Mouse (Mus musculus): ENCODE results near the gene Hoxd13. TPM values are rescaled to one million over a fixed set of nuclear protein-coding genes. Genes with fewer than 3 reads are reported as not detected.

Gene Hoxd13
- polyA plus RNA-seq, 1 experiment from 2014 or later: not detected

DNA sequence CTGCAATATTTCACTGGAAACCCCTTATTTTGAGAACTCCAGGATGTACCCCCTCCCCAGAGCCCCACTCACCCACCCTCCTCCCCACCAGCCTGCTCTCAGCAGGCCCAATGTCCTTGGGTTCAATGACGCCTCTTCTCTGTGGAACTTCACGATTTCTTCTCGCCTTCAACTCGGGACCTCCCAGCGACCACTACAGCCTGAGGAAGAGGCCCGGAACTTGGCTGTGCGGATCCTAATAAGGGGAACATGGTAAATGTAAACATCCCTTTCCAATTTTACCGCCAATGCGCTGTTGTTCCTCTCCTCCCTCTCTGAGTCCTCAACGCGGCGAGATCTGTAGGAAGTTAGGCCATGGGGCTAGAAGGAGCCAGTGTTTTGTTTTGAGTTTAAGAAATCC lies 16.0 kb downstream of the Hoxd13 start:
- no peak overlapping the region for H3K4me3 ChIP-seq (ENCODE audit: low read depth, low read length)
- no peaks in the 10 kb centered on the region for H3K9me3 ChIP-seq (ENCODE audit: control insufficient read depth, low read length)
- no peaks in the 10 kb centered on the region for H3K36me3 ChIP-seq (ENCODE audit: control insufficient read depth, insufficient read depth, low read length)
- peaks cover 98% of the 10 kb centered on the region for H3K27me3 ChIP-seq (ENCODE audit: control insufficient read depth, insufficient read depth, low read length)
- 0% methylated on average over 12 of the region's 12 CpGs for WGBS
- H3K27ac ChIP-seq (ENCODE audit: low read depth, low read length): no peak overlapping the region
- no peak for ATAC-seq (ENCODE audit: low FRiP score)
- peaks cover 5% of the 10 kb centered on the region; the same call in 1 of the 2 replicates for H3K4me1 ChIP-seq (ENCODE audit: control insufficient read depth, insufficient read depth, low read length)
- DNase-seq (ENCODE audit: low spot score, missing footprints): peak; percentile 93
- no peak overlapping the region for H3K4me2 ChIP-seq
- no peak overlapping the region for H3K9ac ChIP-seq (ENCODE audit: low read length)

GRCm38 (mm10) chr2:74685059-74685603 lies 17.0 kb downstream of the Hoxd13 start:
- 7% methylated on average over 4 of the region's 4 CpGs for WGBS
- peak; percentile 92 for DNase-seq (ENCODE audit: low spot score, missing footprints)

GRCm38 (mm10) chr2:74686301-74686987 lies 18.3 kb downstream of the Hoxd13 start:
- peaks cover 10% of the 10 kb centered on the region for H3K4me1 ChIP-seq (ENCODE audit: control insufficient read depth, insufficient read depth, low read length)
- H3K9me3 ChIP-seq (ENCODE audit: control insufficient read depth, low read length): no peaks in the 10 kb centered on the region
- WGBS: 5% methylated on average over 17 of the region's 17 CpGs
- H3K27me3 ChIP-seq (ENCODE audit: control insufficient read depth, insufficient read depth, low read length): peaks cover 94% of the 10 kb centered on the region
- DNase-seq (ENCODE audit: low spot score, missing footprints) (peak; percentile 95), ATAC-seq (ENCODE audit: low FRiP score) (no peak)
- no peak overlapping the region for H3K4me3 ChIP-seq (ENCODE audit: low read depth, low read length)
- H3K9ac ChIP-seq (ENCODE audit: low read length): no peak overlapping the region
- no peak overlapping the region for H3K27ac ChIP-seq (ENCODE audit: low read depth, low read length)
- no peaks in the 10 kb centered on the region for H3K36me3 ChIP-seq (ENCODE audit: control insufficient read depth, insufficient read depth, low read length)
- H3K4me2 ChIP-seq: no peak overlapping the region

More at GRCm38 (mm10) chr2:74685059-74685603, 17.0 kb downstream of the Hoxd13 start:
- Histone ChIP-seq H3K27ac (ENCODE audit: low read depth, low read length) (no peak overlapping the region), H3K36me3 (ENCODE audit: control insufficient read depth, insufficient read depth, low read length) (no peaks in the 10 kb centered on the region), H3K4me3 (ENCODE audit: low read depth, low read length) (no peak overlapping the region), H3K9ac (ENCODE audit: low read length) (no peak overlapping the region), H3K27me3 (ENCODE audit: control insufficient read depth, insufficient read depth, low read length) (peaks cover 98% of the 10 kb centered on the region), H3K4me1 (ENCODE audit: control insufficient read depth, insufficient read depth, low read length) (peaks cover 5% of the 10 kb centered on the region; the same call in 1 of the 2 replicates), H3K9me3 (ENCODE audit: control insufficient read depth, low read length) (no peaks in the 10 kb centered on the region), H3K4me2 (no peak overlapping the region)
- no peak for ATAC-seq (ENCODE audit: low FRiP score)

- peak; percentile 95 for DNase-seq (ENCODE audit: low spot score, missing footprints)
- no peak overlapping the region for H3K27ac ChIP-seq (ENCODE audit: low read depth, low read length)
- 1% methylated on average over 27 of the region's 27 CpGs for WGBS
These were observed 19.0 kb downstream of the Hoxd13 start for GRCm38 (mm10) chr2:74686988-74687697.

DNA sequence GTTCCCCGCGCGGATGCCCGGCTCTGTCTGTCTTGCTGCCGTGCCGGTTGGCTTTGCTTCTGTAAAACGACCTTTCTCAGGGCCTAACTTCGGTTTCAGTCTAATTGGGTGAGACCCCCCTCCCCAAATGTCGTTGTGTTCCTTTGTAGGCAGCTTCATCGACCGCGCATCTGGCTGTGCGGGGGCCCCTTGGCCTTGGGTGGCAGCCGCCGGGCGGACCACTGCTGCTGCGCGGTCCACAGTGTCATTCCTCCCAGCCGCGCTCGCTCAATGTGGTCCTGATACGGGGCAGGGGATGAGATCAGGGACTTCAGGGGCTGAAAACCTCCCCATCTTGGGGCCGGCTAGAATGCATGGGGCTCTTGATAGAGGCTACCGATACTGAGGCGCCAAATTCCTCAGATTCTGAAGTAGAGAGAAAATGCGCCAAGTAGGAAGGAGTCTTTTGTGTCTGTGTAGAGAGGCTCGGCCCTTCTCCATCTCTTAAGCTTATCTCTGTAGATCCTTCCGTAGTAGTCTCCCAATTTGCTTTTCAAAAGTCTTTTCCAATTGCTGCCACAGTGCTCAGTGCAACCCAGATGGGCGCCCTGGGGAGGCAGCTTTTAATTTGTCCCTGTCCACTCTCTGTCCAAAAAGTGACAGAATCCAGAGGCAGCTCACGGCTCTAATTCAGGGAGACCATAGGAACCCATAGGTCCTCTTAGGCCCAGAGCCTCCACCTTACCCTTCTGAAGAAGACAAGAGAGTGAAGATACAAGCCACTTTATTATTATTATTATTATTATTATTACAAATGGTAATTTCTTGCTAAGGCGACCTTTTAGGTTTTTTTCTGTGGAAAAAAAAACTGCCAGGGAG lies 19.8 kb downstream of the Hoxd13 start:
- under 1% methylated on average over 31 of the region's 31 CpGs for WGBS
- Histone ChIP-seq H3K27ac (ENCODE audit: low read depth, low read length) (no peak overlapping the region), H3K9me3 (ENCODE audit: control insufficient read depth, low read length) (no peaks in the 10 kb centered on the region), H3K9ac (ENCODE audit: low read length) (no peak overlapping the region), H3K27me3 (ENCODE audit: control insufficient read depth, insufficient read depth, low read length) (peaks cover 94% of the 10 kb centered on the region), H3K4me2 (no peak overlapping the region), H3K4me3 (ENCODE audit: low read depth, low read length) (no peak overlapping the region), H3K4me1 (ENCODE audit: control insufficient read depth, insufficient read depth, low read length) (peaks cover 6% of the 10 kb centered on the region; the same call in 1 of the 2 replicates), H3K36me3 (ENCODE audit: control insufficient read depth, insufficient read depth, low read length) (no peaks in the 10 kb centered on the region)
- ATAC-seq (ENCODE audit: low FRiP score) (no peak), DNase-seq (ENCODE audit: low spot score, missing footprints) (peak; percentile 95)

More at GRCm38 (mm10) chr2:74686988-74687697, 19.0 kb downstream of the Hoxd13 start:
- H3K9me3 ChIP-seq (ENCODE audit: control insufficient read depth, low read length): no peaks in the 10 kb centered on the region
- H3K36me3 ChIP-seq (ENCODE audit: control insufficient read depth, insufficient read depth, low read length): no peaks in the 10 kb centered on the region
- ATAC-seq (ENCODE audit: low FRiP score): no peak
- no peak overlapping the region for H3K4me3 ChIP-seq (ENCODE audit: low read depth, low read length)
- peaks cover 6% of the 10 kb centered on the region for H3K4me1 ChIP-seq (ENCODE audit: control insufficient read depth, insufficient read depth, low read length)
- H3K9ac ChIP-seq (ENCODE audit: low read length): no peak overlapping the region
- peaks cover 94% of the 10 kb centered on the region for H3K27me3 ChIP-seq (ENCODE audit: control insufficient read depth, insufficient read depth, low read length)
- H3K4me2 ChIP-seq: no peak overlapping the region

DNA sequence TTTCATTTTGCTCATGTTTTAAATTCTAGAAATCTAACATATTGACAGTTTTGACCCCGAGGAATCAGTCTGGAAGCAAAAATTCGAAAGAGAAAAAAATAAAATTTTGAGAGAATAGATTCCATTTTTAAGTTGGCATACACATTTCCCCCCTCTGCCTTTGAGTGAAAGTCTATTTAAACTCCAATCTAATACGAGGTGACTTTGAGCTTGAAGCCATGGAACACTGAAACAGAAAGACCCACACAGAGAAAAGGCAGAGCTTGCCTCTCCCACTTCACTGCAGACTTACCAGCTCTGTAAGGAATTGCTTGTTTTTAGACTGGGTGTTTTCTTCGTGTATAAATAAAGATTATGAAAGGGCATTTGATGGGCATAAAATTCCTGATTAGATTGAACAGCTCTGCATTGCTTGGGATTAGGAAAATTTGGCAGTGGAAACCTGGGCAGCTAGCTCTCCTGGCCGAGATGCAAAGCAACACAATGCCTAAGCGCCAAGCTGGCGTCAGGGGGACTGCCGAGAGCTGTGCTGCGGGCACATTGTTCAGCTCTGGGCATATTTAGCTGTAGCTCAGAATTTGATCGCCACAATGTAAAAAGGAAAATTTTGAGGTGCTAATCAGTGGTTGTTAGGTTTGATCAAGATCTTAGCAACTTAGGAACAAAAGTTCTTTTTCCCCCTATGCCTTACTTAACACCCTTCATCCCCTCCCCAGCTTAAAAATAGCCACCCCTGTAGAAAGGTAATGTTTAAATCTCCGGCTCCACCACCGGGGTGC lies 20.9 kb downstream of the Hoxd13 start:
- H3K27ac ChIP-seq (ENCODE audit: low read depth, low read length): no peak overlapping the region
- H3K9me3 ChIP-seq (ENCODE audit: control insufficient read depth, low read length): no peaks in the 10 kb centered on the region
- no peak overlapping the region for H3K4me2 ChIP-seq
- 4% methylated on average over 12 of the region's 12 CpGs for WGBS
- no peak overlapping the region for H3K9ac ChIP-seq (ENCODE audit: low read length)
- peaks cover 94% of the 10 kb centered on the region for H3K27me3 ChIP-seq (ENCODE audit: control insufficient read depth, insufficient read depth, low read length)
- H3K36me3 ChIP-seq (ENCODE audit: control insufficient read depth, insufficient read depth, low read length): no peaks in the 10 kb centered on the region
- no peak overlapping the region for H3K4me3 ChIP-seq (ENCODE audit: low read depth, low read length)
- H3K4me1 ChIP-seq (ENCODE audit: control insufficient read depth, insufficient read depth, low read length): peaks cover 6% of the 10 kb centered on the region; the same call in 1 of the 2 replicates
- DNase-seq (ENCODE audit: low spot score, missing footprints) (peak; percentile 95), ATAC-seq (ENCODE audit: low FRiP score) (no peak)

- H3K9ac ChIP-seq (ENCODE audit: low read length): no peak overlapping the region
- no peak overlapping the region for H3K4me2 ChIP-seq
- peak; percentile 95 for DNase-seq (ENCODE audit: low spot score, missing footprints)
- H3K4me3 ChIP-seq (ENCODE audit: low read depth, low read length): no peak overlapping the region
- WGBS: under 1% methylated on average over 24 of the region's 24 CpGs
- no peaks in the 10 kb centered on the region for H3K9me3 ChIP-seq (ENCODE audit: control insufficient read depth, low read length)
- H3K27me3 ChIP-seq (ENCODE audit: control insufficient read depth, insufficient read depth, low read length): peaks cover 94% of the 10 kb centered on the region
- H3K36me3 ChIP-seq (ENCODE audit: control insufficient read depth, insufficient read depth, low read length): no peaks in the 10 kb centered on the region
- no peak for ATAC-seq (ENCODE audit: low FRiP score)
- no peak overlapping the region for H3K27ac ChIP-seq (ENCODE audit: low read depth, low read length)
- peaks cover 6% of the 10 kb centered on the region; the same call in 1 of the 2 replicates for H3K4me1 ChIP-seq (ENCODE audit: control insufficient read depth, insufficient read depth, low read length)
These were observed 21.6 kb downstream of the Hoxd13 start for GRCm38 (mm10) chr2:74689574-74690337.

- 9% methylated on average over 8 of the region's 8 CpGs for WGBS
- Histone ChIP-seq H3K27me3 (ENCODE audit: control insufficient read depth, insufficient read depth, low read length) (peaks cover 94% of the 10 kb centered on the region), H3K9ac (ENCODE audit: low read length) (no peak overlapping the region), H3K9me3 (ENCODE audit: control insufficient read depth, low read length) (no peaks in the 10 kb centered on the region), H3K27ac (ENCODE audit: low read depth, low read length) (no peak overlapping the region), H3K4me2 (no peak overlapping the region), H3K36me3 (ENCODE audit: control insufficient read depth, insufficient read depth, low read length) (no peaks in the 10 kb centered on the region), H3K4me3 (ENCODE audit: low read depth, low read length) (no peak overlapping the region), H3K4me1 (ENCODE audit: control insufficient read depth, insufficient read depth, low read length) (peaks cover 6% of the 10 kb centered on the region; the same call in 1 of the 2 replicates)
- ATAC-seq (ENCODE audit: low FRiP score) (no peak), DNase-seq (ENCODE audit: low spot score, missing footprints) (peak; percentile 93)
These were observed 22.2 kb downstream of the Hoxd13 start for GRCm38 (mm10) chr2:74690338-74690716.
